Mouse (Mus musculus): ENCODE results near the gene Dlg2.
A peak's percentile ranks its signal among the peaks of the same experiment; 100 is the strongest.

Gene Dlg2

GRCm38 (mm10) chr7:91284167-91284566 is 807.7 kb downstream of the Dlg2 start:
- peak; percentile 51 for DNase-seq

DNA sequence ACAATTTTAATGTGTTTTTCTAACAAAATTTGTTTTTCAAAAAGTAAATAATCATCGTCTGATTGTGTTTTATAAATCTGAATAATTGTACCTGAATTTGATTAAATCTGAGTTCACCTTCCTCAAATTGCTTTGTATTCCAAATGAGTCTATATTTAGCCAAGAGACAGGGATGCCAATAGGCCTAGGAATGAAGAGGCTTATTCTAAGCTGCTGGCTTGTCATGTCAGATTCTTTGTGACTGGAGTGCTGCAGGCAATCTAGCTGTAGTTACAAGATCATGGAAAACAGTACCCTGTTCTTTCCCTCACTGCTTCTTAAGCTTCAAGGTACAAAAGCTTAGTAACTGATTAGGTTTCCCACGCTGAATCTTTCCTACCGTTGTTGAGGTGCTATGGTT is 811.9 kb downstream of the Dlg2 start:
- DNase-seq: no peak

GRCm38 (mm10) chr7:91296127-91296526 is 819.7 kb downstream of the Dlg2 start:
- DNase-seq: peak; percentile 76

GRCm38 (mm10) chr7:91311177-91311576 is 834.7 kb downstream of the Dlg2 start:
- DNase-seq: no peak

DNA sequence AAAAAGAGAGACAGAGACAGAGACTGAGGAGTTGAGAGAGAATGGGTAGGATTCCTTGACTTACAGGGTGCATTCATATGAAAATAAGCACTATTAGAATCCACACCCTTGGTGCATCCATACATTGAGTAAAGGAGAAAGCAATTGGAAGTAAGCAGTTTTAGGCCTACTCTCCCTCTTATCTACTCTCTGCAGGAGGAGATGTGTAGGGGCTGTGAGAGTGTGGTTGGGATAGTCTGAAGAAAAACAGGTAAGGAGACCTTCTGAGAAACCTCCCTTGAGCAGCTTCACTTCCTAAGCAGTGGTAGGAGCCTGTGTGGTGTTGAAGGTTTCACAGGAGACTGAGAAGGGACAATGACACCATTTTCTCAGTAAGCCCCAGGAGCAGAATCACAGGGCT is 868.6 kb downstream of the Dlg2 start:
- no peak for DNase-seq

GRCm38 (mm10) chr7:91369821-91370321 is 893.4 kb downstream of the Dlg2 start:
- peak; percentile 60 for DNase-seq

DNA sequence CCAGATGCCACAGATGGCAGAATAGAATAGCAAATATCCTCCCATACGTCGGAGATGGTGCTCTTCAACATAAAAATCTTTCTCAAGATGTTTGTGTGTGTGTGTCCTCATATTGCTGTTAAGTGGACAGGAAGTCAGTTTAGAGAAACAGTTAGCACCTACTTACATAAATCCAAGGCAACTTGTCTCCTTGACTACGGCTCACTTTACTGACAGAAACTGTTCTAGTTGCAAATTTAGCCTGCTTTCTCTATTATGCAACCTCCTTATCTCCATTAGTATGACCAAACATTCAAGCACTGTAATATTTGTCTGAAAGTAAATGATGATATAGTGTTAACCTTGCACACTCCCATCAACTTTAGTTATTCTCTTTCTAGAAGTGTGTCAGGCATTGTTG is 905.8 kb downstream of the Dlg2 start:
- DNase-seq: no peak

- DNase-seq: peak; percentile 54
Observed at GRCm38 (mm10) chr7:91383873-91384272, 907.4 kb downstream of the Dlg2 start.

DNA sequence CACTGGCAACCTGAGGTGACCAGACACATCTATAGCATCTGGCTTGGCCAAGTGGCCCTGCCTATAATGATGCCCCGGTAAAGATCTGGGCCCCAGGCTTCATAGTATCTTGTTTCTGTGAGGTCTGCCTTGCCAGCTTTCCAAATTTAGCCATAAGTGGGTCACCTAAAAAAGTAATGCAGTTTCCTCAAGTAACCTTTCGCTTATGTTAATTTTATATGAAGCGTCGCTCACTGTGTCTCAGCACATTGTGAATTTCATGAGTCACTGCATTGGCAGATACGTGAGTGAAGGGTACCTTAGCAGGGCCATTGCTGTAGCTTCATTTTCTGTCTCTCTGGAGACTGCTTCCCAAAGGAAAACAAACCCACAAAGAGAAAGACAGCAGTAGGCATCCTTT is 912.8 kb downstream of the Dlg2 start:
- DNase-seq: no peak

- DNase-seq: no peak
Observed at GRCm38 (mm10) chr7:91397827-91398226, 921.4 kb downstream of the Dlg2 start.

DNA sequence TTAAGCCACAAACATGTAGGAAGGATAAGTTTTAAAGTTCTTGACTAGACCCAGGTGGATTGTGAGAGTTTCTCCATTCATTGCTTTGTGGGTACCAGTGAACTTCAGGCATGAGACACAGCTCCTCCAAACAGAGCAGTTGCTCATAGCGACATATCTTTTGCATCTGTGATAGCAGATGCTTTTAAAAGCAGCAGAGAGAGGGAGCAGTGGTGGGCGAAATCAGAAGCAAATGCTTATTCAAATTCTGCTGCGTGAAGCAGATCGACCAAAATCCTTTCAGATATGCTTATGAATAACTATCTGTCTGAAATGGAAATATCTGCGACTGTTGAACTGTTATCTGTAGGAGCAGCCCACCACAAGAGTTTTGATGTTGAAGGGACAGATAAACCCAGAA is 935.6 kb downstream of the Dlg2 start:
- peak; percentile 67 for DNase-seq

DNA sequence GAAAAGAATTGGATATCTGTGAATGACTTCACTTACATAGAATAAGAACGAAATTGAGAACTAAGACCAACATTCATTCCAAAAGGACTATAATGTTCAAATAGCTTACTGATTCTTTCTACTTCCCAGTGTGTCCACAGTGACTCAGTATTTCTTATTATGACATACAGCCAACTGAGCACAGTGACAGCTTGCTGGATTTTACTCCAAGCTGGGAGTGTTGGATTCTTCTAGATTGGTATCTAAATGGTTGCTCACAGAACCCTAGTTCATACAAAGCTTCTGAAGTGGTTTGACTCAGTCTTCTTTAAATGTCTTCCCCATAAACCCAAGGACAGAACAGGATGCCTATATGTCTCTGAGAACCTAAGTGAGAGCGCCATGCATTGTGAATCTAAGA is 937.7 kb downstream of the Dlg2 start:
- DNase-seq: peak; percentile 32

DNA sequence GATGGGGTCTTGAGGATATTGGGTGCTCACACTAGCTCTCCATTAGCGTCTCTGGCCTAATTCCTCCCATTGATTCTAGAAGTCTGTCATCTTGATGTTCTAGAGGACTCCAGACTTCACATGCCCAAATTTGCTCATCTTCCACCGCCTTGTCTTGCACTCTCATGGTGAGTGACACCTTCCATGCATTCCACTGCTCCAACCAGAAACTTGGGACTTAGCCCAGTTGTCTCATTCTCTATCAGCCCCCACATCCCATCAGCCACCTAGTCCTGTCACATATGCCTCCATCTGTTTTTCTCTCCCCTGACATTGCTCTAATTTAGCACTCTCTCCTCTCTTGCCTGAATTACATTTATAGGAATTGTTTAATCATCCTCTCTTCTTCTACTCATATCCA is 938.3 kb downstream of the Dlg2 start:
- peak; percentile 81 for DNase-seq

DNA sequence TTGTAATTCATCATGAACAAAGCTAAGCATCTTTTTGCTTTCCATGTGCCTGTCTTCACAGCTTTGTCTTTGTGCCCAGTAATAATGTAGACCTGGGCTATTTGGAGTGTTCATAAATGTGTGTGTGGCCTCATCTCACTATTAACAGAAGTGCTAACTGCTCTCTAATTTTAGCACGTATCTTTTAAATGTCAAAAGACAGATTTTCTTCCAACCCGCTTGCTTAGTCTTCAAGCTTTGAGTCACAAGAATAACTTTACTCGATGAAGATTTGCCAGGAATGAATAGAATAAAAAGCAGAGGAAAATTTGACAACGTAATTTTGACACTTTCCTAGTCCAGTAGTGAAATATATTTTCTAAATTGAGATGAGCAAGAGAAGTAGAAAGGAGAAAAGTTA is 943.7 kb downstream of the Dlg2 start:
- no peak for DNase-seq

- no peak for DNase-seq
Observed at GRCm38 (mm10) chr7:91423784-91424183, 947.3 kb downstream of the Dlg2 start.

DNA sequence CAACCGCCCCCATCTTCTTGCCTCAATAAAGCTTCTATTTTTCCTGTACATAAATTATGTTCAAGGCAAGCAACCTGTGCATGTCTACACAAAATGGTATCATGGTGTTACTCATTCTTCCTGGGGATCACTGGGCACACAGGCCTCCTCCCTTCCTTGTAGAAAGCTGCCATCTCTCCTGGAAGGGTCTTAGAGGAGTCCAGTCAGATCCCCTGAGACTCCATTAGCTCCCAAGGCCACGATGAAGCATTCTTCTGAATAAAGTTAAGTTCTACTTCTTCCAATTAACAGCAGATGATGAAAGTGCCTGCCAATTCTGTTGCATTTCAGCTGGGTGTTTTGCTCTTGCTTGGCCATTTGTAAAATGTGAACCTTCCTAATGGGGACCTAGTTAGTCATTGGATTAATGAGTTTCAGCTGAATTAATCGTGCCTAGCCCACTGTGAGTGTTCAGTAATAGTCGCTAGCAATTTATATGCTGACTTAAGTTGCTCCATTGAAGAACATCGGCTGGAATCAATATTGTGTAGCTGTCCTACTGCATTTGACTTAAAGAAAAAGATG is 953.3 kb downstream of the Dlg2 start:
- DNase-seq: no peak

DNA sequence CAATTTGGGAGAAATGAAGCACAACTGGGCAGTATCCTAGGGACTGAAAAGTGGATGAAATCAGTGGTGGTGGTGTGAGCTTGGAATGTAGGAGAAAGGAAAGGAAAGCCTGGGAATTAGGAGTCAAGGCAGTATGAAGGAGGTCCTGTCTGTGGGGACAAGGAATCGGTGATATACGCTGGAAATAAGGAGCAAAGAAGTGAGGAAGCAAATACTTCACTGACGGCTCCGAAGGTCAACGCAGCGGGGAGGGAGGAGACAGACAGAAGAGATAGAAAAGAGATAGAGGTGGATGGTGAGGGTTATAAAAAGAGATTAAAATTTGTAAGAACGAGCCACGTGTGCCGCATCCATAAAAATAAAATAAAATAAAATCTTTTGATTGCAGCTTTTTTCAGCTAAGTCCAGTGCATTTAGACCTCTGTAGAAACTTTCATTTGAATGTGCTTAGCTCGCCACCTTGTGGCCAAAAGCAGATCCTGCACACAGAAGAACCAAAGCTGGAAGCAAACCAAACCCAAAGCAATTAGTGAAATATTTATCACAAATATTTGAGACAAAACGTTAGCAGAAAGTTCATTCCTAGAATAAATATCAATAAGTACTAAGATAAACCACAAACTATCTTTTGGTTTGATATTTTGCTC is 955.2 kb downstream of the Dlg2 start:
- DNase-seq: peak; percentile 57

DNA sequence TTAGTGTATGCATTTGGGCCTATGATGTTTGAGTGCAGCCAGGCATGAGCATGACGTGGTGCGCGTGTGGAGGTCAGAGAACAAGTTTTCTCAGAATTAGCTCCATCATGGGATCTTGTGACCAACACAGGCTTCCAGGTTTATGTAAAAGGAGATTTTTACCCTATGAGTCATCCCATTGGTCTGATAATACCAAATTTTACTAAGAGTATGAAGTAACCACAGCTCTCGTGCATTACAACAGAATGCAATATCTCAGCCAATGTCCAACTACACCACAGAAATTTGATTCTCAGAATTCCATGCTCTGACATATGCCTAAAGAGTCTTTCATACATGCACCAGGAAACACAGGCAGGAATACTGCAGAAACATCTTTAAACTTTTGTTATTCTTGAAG is 956.1 kb downstream of the Dlg2 start:
- DNase-seq: no peak

DNA sequence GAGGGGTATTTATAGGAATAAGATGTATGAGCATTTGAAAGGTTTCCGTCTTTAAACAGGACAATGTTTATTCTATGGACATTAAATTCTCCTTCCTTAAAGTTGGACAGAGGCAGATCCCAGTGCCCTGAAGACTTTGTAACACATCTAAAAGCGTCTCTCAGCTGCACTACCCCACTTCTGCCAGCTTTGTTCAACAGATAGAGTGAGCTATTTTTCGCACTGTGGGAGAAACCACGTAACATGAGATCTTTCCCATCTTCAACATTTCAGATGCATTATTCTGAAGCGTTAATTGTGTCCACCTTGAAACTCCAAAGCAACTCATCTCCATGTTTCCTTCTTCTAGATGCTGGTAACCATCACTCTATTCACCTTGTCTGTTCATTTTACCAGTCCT is 958.3 kb downstream of the Dlg2 start:
- no peak for DNase-seq

DNA sequence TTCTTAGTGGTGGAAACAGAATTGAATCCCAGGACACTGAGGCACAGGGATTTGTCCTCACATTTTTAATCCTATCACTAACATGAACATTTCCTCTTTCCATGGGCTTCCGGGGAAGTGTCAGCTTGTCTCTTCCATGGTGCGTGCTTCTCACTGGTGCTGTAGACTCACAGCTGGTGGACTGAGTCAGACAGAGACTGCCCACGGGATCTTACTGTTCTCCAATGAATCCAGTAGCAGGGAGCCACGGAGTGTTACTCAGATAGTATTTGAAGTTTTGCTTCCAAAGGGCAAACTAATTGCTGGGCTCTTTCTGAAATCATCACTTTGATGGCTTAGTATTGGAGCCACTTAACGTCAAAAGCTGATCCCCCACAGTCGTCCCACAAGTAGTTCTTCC is 963.9 kb downstream of the Dlg2 start:
- peak; percentile 46 for DNase-seq

GRCm38 (mm10) chr7:91442447-91443376 is 966.2 kb downstream of the Dlg2 start:
- DNase-seq: peak; percentile 81

GRCm38 (mm10) chr7:91443377-91443714 is 966.9 kb downstream of the Dlg2 start:
- no peak for DNase-seq

DNA sequence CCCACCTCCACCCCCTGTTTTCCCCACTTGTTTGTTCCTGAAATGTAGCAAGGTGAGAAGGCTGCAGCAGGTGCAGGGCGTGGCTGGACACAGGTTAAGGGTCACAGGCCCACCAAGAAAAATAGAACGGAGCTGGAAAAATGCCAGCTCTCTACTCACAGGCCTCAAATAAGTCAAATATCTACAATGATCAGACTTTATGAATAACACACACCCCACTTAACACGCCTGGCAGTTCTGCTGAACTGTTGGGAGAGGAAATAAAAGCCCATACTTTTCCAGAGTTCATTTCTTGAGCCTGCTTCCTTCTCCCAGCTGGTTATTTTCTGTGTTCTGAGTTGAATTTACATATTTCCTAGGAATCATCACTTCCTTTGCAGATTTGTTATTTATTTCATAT is 967.4 kb downstream of the Dlg2 start:
- DNase-seq: no peak

- DNase-seq: peak; percentile 72
Observed at GRCm38 (mm10) chr7:91444728-91445127, 968.3 kb downstream of the Dlg2 start.

All from layer of hippocampus, adult 9-11 months (tissue).